Mouse (Mus musculus) CH12.LX (cell line): ENCODE results near the gene Olfr12. TPM values are rescaled to one million over a fixed set of nuclear protein-coding genes. Genes with fewer than 3 reads are reported as not detected.

Experiments
- DNase-seq: peaks from one replicate; pipeline ENCODE4 v3.0.0-alpha.2; 2013; ENCODE audit errors: extremely low read depth
- H3K27ac ChIP-seq: 2 replicates; pipeline ENCODE4 v1.5.1; 2012; ENCODE audit warnings: low read depth, mild to moderate bottlenecking, control low read depth, moderate library complexity; ENCODE audit not compliant: insufficient read depth
- H3K27me3 ChIP-seq: replicated peaks from 2 replicates; pipeline ENCODE3; 2012; ENCODE audit warnings: inconsistent platforms
- H3K36me3 ChIP-seq, 2 experiments: replicated peaks in 1 of 2; 2 replicates each; pipeline versions ENCODE3 to v1.6.1; 2012; ENCODE audit warnings: inconsistent platforms in 1 of 2, low read length in 1 of 2, mild to moderate bottlenecking in 1 of 2, mixed read lengths in 1 of 2, moderate library complexity in 1 of 2; ENCODE audit not compliant: control insufficient read depth in 1 of 2, insufficient read depth in 1 of 2
- H3K4me1 ChIP-seq, 2 experiments: 2 replicates each; pipeline ENCODE4 v1.6.1; 2012; ENCODE audit warnings: inconsistent platforms in 1 of 2, moderate library complexity in 1 of 2; ENCODE audit not compliant: insufficient read depth in 2 of 2, control insufficient read depth in 1 of 2
- H3K4me2 ChIP-seq: 2 replicates; pipeline ENCODE4 v1.6.1; 2012; ENCODE audit warnings: low read depth, mild to moderate bottlenecking, control low read depth; ENCODE audit not compliant: poor library complexity, insufficient read depth, severe bottlenecking
- H3K4me3 ChIP-seq, 3 experiments: fragments of 150-350 bp in 1 of 3; sonication (generic) in 1 of 3; replicated peaks in 1 of 3; 2 replicates each; pipeline versions ENCODE3 to v1.5.1; 2011 to 2012; ENCODE audit warnings: low read depth in 2 of 3, low read length in 2 of 3, mild to moderate bottlenecking in 2 of 3, moderate library complexity in 2 of 3, control low read depth in 1 of 3, improper control_type of control experiment in 1 of 3, inconsistent platforms in 1 of 3, mixed read lengths in 1 of 3; ENCODE audit not compliant: poor library complexity in 1 of 3
- H3K79me2 ChIP-seq: replicated peaks from 2 replicates; pipeline ENCODE4 v1.6.1; 2012; ENCODE audit warnings: mild to moderate bottlenecking, moderate library complexity; ENCODE audit not compliant: control insufficient read depth, poor library complexity, insufficient read depth, severe bottlenecking; ENCODE audit errors: extremely low read depth
- H3K9ac ChIP-seq: 2 replicates; pipeline ENCODE4 v1.6.1; 2012; ENCODE audit warnings: low read depth, mild to moderate bottlenecking, control low read depth, moderate library complexity; ENCODE audit not compliant: insufficient read depth
- H3K9me3 ChIP-seq: replicated peaks from 2 replicates; pipeline ENCODE3; 2012; ENCODE audit warnings: low read length, inconsistent platforms, mixed read lengths
- BHLHE40 ChIP-seq: IDR thresholded peaks from 2 replicates; pipeline ENCODE4 v1.6.1; 2011; ENCODE audit warnings: mild to moderate bottlenecking, low read depth, low read length, improper control_type of control experiment
- CHD1 ChIP-seq: IDR thresholded peaks from 2 replicates; pipeline ENCODE4 v1.6.1; 2012; ENCODE audit warnings: low read depth, low read length, improper control_type of control experiment, inconsistent platforms
- CHD2 ChIP-seq: IDR thresholded peaks from 2 replicates; pipeline ENCODE4 v1.6.1; 2011; ENCODE audit warnings: low read length, improper control_type of control experiment
- CTCF ChIP-seq, 2 experiments: IDR thresholded peaks in 1 of 2; conservative IDR thresholded peaks in 1 of 2; 2 replicates each; pipeline ENCODE4 v1.5.1; 2011 to 2012; ENCODE audit warnings: low read depth in 2 of 2, low read length in 2 of 2, improper control_type of control experiment in 1 of 2, inconsistent platforms in 1 of 2, mild to moderate bottlenecking in 1 of 2, moderate library complexity in 1 of 2
- E2F4 ChIP-seq: IDR thresholded peaks from 2 replicates; pipeline ENCODE4 v1.6.1; 2011; ENCODE audit warnings: low read depth, low read length, improper control_type of control experiment; ENCODE audit not compliant: insufficient replicate concordance
- ELF1 ChIP-seq: IDR thresholded peaks from 2 replicates; pipeline ENCODE4 v1.6.1; 2014; ENCODE audit warnings: low read depth, mild to moderate bottlenecking, inconsistent platforms, low read length, improper control_type of control experiment
- GABPA ChIP-seq: IDR thresholded peaks from 2 replicates; pipeline ENCODE4 v1.6.1; 2012; ENCODE audit warnings: low read depth, low read length, improper control_type of control experiment, inconsistent platforms; ENCODE audit not compliant: insufficient replicate concordance
- IRF4 ChIP-seq: IDR thresholded peaks from 2 replicates; pipeline ENCODE4 v1.6.1; 2014; ENCODE audit warnings: low read depth, mild to moderate bottlenecking, inconsistent platforms, low read length, improper control_type of control experiment
- JUN ChIP-seq: IDR thresholded peaks from 2 replicates; pipeline ENCODE4 v1.6.1; 2011; ENCODE audit warnings: low read depth, mild to moderate bottlenecking, low read length, improper control_type of control experiment, moderate library complexity; ENCODE audit not compliant: insufficient read depth
- KAT2A ChIP-seq: IDR thresholded peaks from 2 replicates; pipeline ENCODE4 v1.6.1; 2012; ENCODE audit warnings: low read length, improper control_type of control experiment, inconsistent platforms; ENCODE audit not compliant: insufficient replicate concordance
- MAZ ChIP-seq: IDR thresholded peaks from 2 replicates; pipeline ENCODE4 v1.6.1; 2012; ENCODE audit warnings: low read depth, mild to moderate bottlenecking, inconsistent platforms, low read length, improper control_type of control experiment, moderate library complexity
- MEF2A ChIP-seq: IDR thresholded peaks from 2 replicates; pipeline ENCODE4 v1.6.1; 2014; ENCODE audit warnings: low read depth, mild to moderate bottlenecking, inconsistent platforms, low read length, improper control_type of control experiment, borderline replicate concordance
- MXI1 ChIP-seq: IDR thresholded peaks from 2 replicates; pipeline ENCODE4 v1.6.1; 2011; ENCODE audit warnings: mild to moderate bottlenecking, low read depth, low read length, improper control_type of control experiment
- MYC ChIP-seq: IDR thresholded peaks from 2 replicates; pipeline ENCODE4 v1.6.1; 2011; ENCODE audit warnings: low read depth, mild to moderate bottlenecking, improper control_type of control experiment, low read length
- NELFE ChIP-seq: IDR thresholded peaks from 2 replicates; pipeline ENCODE4 v1.6.1; 2011; ENCODE audit warnings: low read depth, low read length, improper control_type of control experiment
- PAX5 ChIP-seq: IDR thresholded peaks from 2 replicates; pipeline ENCODE4 v1.6.1; 2012; ENCODE audit warnings: low read length, inconsistent platforms, mixed read lengths
- POLR2A ChIP-seq: IDR thresholded peaks from 2 replicates; pipeline ENCODE4 v1.6.1; 2011; ENCODE audit warnings: low read depth, mild to moderate bottlenecking, improper control_type of control experiment, low read length
- POLR2AphosphoS2 ChIP-seq: IDR thresholded peaks from 2 replicates; pipeline ENCODE4 v1.6.1; 2011; ENCODE audit warnings: low read depth, low read length, improper control_type of control experiment
- RAD21 ChIP-seq: IDR thresholded peaks from 2 replicates; pipeline ENCODE4 v1.6.1; 2011; ENCODE audit warnings: low read depth, mild to moderate bottlenecking, low read length, improper control_type of control experiment, moderate library complexity
- SIN3A ChIP-seq: IDR thresholded peaks from 2 replicates; pipeline ENCODE4 v1.6.1; 2012; ENCODE audit warnings: low read length, improper control_type of control experiment, inconsistent platforms
- SMC3 ChIP-seq: IDR thresholded peaks from 2 replicates; pipeline ENCODE4 v1.6.1; 2011; ENCODE audit warnings: low read depth, low read length, improper control_type of control experiment
- TBP ChIP-seq: conservative IDR thresholded peaks from 2 replicates; pipeline ENCODE4 v1.6.1; 2011; ENCODE audit warnings: low read depth, low read length, improper control_type of control experiment
- TCF12 ChIP-seq: IDR thresholded peaks from 2 replicates; pipeline ENCODE4 v1.6.1; 2014; ENCODE audit warnings: low read depth, mild to moderate bottlenecking, inconsistent platforms, low read length, improper control_type of control experiment
- UBTF ChIP-seq: IDR thresholded peaks from 2 replicates; pipeline ENCODE4 v1.6.1; 2012; ENCODE audit warnings: low read depth, mild to moderate bottlenecking, inconsistent platforms, low read length, improper control_type of control experiment, moderate library complexity
- USF2 ChIP-seq: conservative IDR thresholded peaks from 2 replicates; pipeline ENCODE4 v1.6.1; 2011; ENCODE audit warnings: low read depth, low read length, improper control_type of control experiment
- ZC3H11A ChIP-seq: IDR thresholded peaks from 2 replicates; pipeline ENCODE4 v1.6.1; 2012; ENCODE audit warnings: low read depth, mild to moderate bottlenecking, inconsistent platforms, low read length, improper control_type of control experiment
- ZKSCAN1 ChIP-seq: IDR thresholded peaks from 2 replicates; pipeline ENCODE4 v1.6.1; 2012; ENCODE audit warnings: low read depth, inconsistent platforms, low read length, improper control_type of control experiment, borderline replicate concordance
- dilution Hi-C: fragments of 300-500 bp; cut with MboI; formaldehyde crosslinking; loops from 2 replicates; pipeline ENCODE4 v1.14.3; 2020; ENCODE audit warnings: low sequenced_read_pairs; ENCODE audit not compliant: extremely low pct_unique_long_range_greater_than_20kb, extremely low pct_ligation_motif_present
- in situ Hi-C: fragments of 300-500 bp; cut with MboI; formaldehyde crosslinking; loops from 3 replicates; pipeline ENCODE4 v1.14.3; 2019; ENCODE audit warnings: low sequenced_read_pairs, low pct_ligation_motif_present, low pct_unique_long_range_greater_than_20kb, mixed read lengths
- polyA plus RNA-seq: library from polyadenylated mRNA; unstranded; fragments of >175 nt; gene quantifications from 2 replicates; pipeline ENCODE4 v1.2.1, GENCODE M21; 2012; ENCODE audit warnings: low read depth; ENCODE audit not compliant: insufficient read length
- total RNA-seq, 2 experiments: library from RNA; depleted of rRNA; stranded (reverse); fragments of 300-350 nt in 1 of 2; fragments of >200 nt in 1 of 2; gene quantifications; 2 replicates each; pipeline ENCODE4 v1.2.3; 2012 to 2014

Olfr12 gene
- total and polyA plus RNA-seq, 3 experiments: 0.08 TPM; not detected in 2

DNA sequence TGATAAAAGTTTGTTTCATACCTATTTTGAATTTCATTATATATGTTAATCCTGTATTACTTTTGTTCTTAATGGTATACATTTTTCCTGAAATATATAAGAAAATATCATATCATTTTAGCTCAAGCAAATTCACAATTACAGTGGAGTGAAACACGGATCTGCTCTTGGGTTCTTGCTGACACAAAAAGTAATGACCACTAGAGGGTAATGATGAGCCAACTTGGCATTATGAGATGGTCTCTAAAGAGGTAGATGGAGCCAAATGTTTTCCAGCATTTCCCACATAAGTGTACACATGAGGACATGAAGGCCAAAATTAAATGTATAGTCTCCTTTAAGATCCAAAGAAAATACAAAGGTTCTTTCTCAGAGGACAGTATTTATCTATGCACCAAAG, 3.1 kb upstream of the Olfr12 start:
- TF ChIP-seq KAT2A: no peak
- no peak for TF ChIP-seq NELFE
- peak; percentile 75 for TF ChIP-seq RAD21
- TF ChIP-seq CTCF (conservative IDR thresholded peaks at IDR 0.05 in 1 of 2, IDR thresholded peaks at IDR 0.05 in 1 of 2; ENCODE audit: low read depth in 2 of 2, low read length in 2 of 2): peak; percentile 37 to 83; a peak in 3 of 4 replicates
- no peak for TF ChIP-seq CHD2
- no peak for TF ChIP-seq IRF4
- no peak for TF ChIP-seq BHLHE40
- TF ChIP-seq MAZ: no peak
- no peak for TF ChIP-seq MXI1
- TF ChIP-seq SMC3: peak; percentile 60
- TF ChIP-seq E2F4: no peak
- TF ChIP-seq POLR2A: no peak
- no peak for TF ChIP-seq ZKSCAN1
- in situ Hi-C loops (loop anchor here (5.0 kb wide), 1 partner anchor 97 kb away; the partner anchor contains the start of gene Olfr1414), dilution Hi-C loops (no loop called here)
- peaks cover 6% of the 10 kb centered on the region for H3K9me3 ChIP-seq
- DNase-seq: peak; percentile 29
- no peak overlapping the region for H3K4me2 ChIP-seq
- H3K9ac ChIP-seq: no peak overlapping the region
- no peaks in the 10 kb centered on the region for H3K79me2 ChIP-seq
- H3K36me3 ChIP-seq: no peaks in the 10 kb centered on the region
- H3K4me3 ChIP-seq: no peak overlapping the region
- no peak overlapping the region for H3K27ac ChIP-seq
- peaks cover 66% of the 10 kb centered on the region for H3K27me3 ChIP-seq
- H3K4me1 ChIP-seq: no peaks in the 10 kb centered on the region

DNA sequence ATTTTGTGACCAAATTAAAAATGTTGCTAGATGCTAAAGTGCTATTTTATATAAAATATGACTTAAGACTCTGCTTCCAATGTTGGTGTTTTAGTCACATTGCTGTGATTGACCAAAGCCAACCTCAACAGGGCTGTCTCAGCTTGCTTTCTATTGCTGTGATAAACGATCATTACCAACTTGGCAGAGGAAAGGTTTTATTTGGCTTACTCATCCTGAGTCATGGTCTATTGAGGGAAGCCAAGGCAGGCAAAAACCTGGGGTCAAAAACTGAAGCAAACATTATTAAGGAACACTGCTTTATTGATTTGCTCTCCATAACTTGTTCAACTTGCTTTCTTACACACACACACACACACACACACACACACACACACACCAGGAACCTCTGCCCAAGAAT, 1.5 kb upstream of the Olfr12 start:
- no peak for TF ChIP-seq UBTF
- no peak for TF ChIP-seq ZC3H11A
- TF ChIP-seq USF2: no peak
- no peak for TF ChIP-seq TBP
- TF ChIP-seq PAX5: no peak
- no peak for TF ChIP-seq JUN
- TF ChIP-seq GABPA: no peak
- no peak for TF ChIP-seq POLR2AphosphoS2
- no peak for TF ChIP-seq MEF2A
- no peak for TF ChIP-seq BHLHE40
- no peak for TF ChIP-seq MYC
- TF ChIP-seq IRF4: no peak
- no peak for TF ChIP-seq MXI1
- no peak for TF ChIP-seq CTCF (conservative IDR thresholded peaks at IDR 0.05 in 1 of 2, IDR thresholded peaks at IDR 0.05 in 1 of 2; ENCODE audit: low read depth in 2 of 2, low read length in 2 of 2)
- TF ChIP-seq TCF12: no peak
- no peak for TF ChIP-seq SIN3A
- TF ChIP-seq ZKSCAN1: no peak
- TF ChIP-seq NELFE: no peak
- TF ChIP-seq ELF1: no peak
- TF ChIP-seq CHD1: no peak
- TF ChIP-seq, all 38 proteins: peak for 0
- Histone ChIP-seq H3K4me2 (no peak overlapping the region), H3K36me3 (no peaks in the 10 kb centered on the region), H3K4me3 (no peak overlapping the region), H3K9ac (no peak overlapping the region), H3K79me2 (no peaks in the 10 kb centered on the region), H3K27ac (no peak overlapping the region), H3K9me3 (no peaks in the 10 kb centered on the region), H3K4me1 (no peaks in the 10 kb centered on the region), H3K27me3 (peaks cover 63% of the 10 kb centered on the region)
- DNase-seq: no peak
- in situ Hi-C loops (no loop called here), dilution Hi-C loops (no loop called here)
